Mouse (Mus musculus) left cerebral cortex, adult 6 months (tissue): ENCODE results near the gene Gm7980. TPM values are rescaled to one million over a fixed set of nuclear protein-coding genes. Genes with fewer than 3 reads are reported as not detected.

Experiments
- long read RNA-seq, 2 experiments: library from polyadenylated mRNA; unstranded; transcript quantifications; one replicate each; pipeline ENCODE4 v2.0.0; 2019 to 2020
- polyA plus RNA-seq: library from polyadenylated mRNA; unstranded; fragments of <200 nt; fragmentation: Nextera tagmentation; gene quantifications from 2 replicates; pipeline ENCODE4 v1.2.3, GENCODE M21; 2021

The Gm7980 gene
- not detected in 2 replicates for polyA plus RNA-seq
- long read RNA-seq, experiment 1 = 0 reads
- long read RNA-seq, experiment 2 = 0 reads

DNA sequence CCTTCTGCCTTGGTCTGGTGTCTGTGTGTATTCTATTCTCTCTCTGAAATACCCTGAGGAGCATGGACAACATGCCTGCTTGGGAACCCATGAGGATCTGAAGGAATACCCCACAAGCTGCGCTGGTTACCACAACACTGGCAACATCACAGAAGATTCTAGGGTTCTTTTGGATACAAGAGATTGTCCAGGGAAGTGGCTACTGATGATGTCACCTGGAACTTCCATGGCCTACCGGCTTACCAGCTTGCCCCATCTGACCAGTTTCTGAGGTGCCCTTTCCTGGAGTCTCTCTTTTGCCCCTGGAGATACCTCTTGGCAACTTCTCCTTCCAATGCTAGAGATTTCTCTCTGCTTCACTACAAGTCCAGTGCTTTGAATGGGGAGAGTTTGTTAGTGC, at the start of gene Gm7980:
Gene Gm7980 (minus strand): TSS at position 101 of the 400 bp plus-strand sequence.

GRCm38 (mm10) chr14:41943695-41944094, 36.6 kb upstream of the Gm7980 start, which contains the start of gene 1700024B05Rik:
Gene 1700024B05Rik, plus strand, starts transcription at chr14:41943995.

DNA sequence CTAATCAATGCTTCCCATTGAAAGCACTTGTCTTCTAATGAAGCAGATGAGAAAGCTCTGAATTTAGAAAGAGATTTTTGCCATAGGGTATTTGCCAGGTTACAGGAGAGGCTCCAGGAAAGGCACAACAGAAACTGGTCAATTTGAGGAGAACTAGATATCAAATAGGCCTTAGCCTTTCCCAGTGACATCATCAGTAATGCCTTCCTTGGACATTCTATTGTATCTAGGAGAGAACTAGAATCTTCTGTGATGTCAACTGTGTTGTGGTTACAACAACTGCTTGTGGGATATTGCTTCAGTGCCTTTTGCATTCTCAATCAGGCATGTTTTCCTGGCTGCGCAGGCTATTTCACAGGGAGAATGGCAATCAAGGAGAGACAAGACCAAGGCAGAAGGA, 17.6 kb upstream of the Gm7980 start, which contains the start of gene 1700049E17Rik1:
Gene 1700049E17Rik1 (plus strand): TSS at position 301 of the 400 bp plus-strand sequence.

Other genes starting within 250 kb of the Gm7980 start
- not detected in 2 replicates for gene Gm8068, start 205.4 kb downstream of the Gm7980 start, polyA plus RNA-seq
- not detected in 2 replicates for gene Gm7929, start 156.7 kb downstream of the Gm7980 start, polyA plus RNA-seq
- not detected in 2 replicates for gene Gm47189, start 134.8 kb downstream of the Gm7980 start, polyA plus RNA-seq
- gene 1700049E17Rik1, start 17.7 kb upstream of the Gm7980 start, polyA plus RNA-seq = not detected in 2 replicates
- gene 1700024B05Rik, start 36.7 kb upstream of the Gm7980 start, polyA plus RNA-seq = not detected in 2 replicates
- not detected in 2 replicates for gene Gm6401, start 60.6 kb upstream of the Gm7980 start, polyA plus RNA-seq
- gene Gm3543, start 76.0 kb upstream of the Gm7980 start, polyA plus RNA-seq = not detected in 2 replicates
- not detected in 2 replicates for gene Gm7951, start 210.1 kb upstream of the Gm7980 start, polyA plus RNA-seq